Mouse (Mus musculus): ENCODE measurements around the gene Cbx8. TPM values are rescaled to one million over a fixed set of nuclear protein-coding genes. Genes with fewer than 3 reads are reported as not detected.

Gene Cbx8
- polyA plus RNA-seq, 1 experiment from 2014 or later: 5.1 TPM

- no peak for TF ChIP-seq EP300 (optimal IDR thresholded peaks at IDR 0.05)
- no peak for TF ChIP-seq CTCF (IDR thresholded peaks at IDR 0.05; ENCODE audit: low read depth)
- ATAC-seq (ENCODE audit: low FRiP score, low TSS enrichment) (no peak), DNase-seq (ENCODE audit: low spot score) (no peak)
- Histone ChIP-seq H3K9me3 (ENCODE audit: control insufficient read depth, low read length) (no peaks in the 10 kb centered on the region), H3K4me1 (replicated peaks; ENCODE audit: control insufficient read depth, insufficient read depth) (peaks cover 14% of the 10 kb centered on the region), H3K27me3 (ENCODE audit: control insufficient read depth, insufficient read depth, low read length) (peaks cover 13% of the 10 kb centered on the region; the same call in 1 of the 2 replicates), H3K36me3 (ENCODE audit: control insufficient read depth, insufficient read depth, low read length) (no peaks in the 10 kb centered on the region), H3K4me2 (replicated peaks; ENCODE audit: low read depth) (peak overlapping the region; percentile 92), H3K27ac (replicated peaks) (peak overlapping the region; percentile 86), H3K4me3 (ENCODE audit: low read depth, low read length) (peak overlapping the region; percentile 62), H3K9ac (ENCODE audit: low read length) (peak overlapping the region; percentile 89)
- 11% methylated on average over 9 of the region's 9 CpGs for WGBS
Measured at GRCm38 (mm10) chr11:119057291-119057690, 16.5 kb upstream of the Cbx8 start.

GRCm38 (mm10) chr11:119056301-119057211, 15.8 kb upstream of the Cbx8 start:
- WGBS: under 1% methylated on average over 46 of the region's 65 CpGs
- DNase-seq (ENCODE audit: low spot score) (peak; percentile 76), ATAC-seq (ENCODE audit: low FRiP score, low TSS enrichment) (peak; percentile 1; the same call in 1 of the 2 replicates)
- Histone ChIP-seq H3K4me3 (ENCODE audit: low read depth, low read length) (peak overlapping the region; percentile 62), H3K27ac (replicated peaks) (peak overlapping the region; percentile 86), H3K36me3 (ENCODE audit: control insufficient read depth, insufficient read depth, low read length) (no peaks in the 10 kb centered on the region), H3K4me1 (replicated peaks; ENCODE audit: control insufficient read depth, insufficient read depth) (peaks cover 14% of the 10 kb centered on the region), H3K9me3 (ENCODE audit: control insufficient read depth, low read length) (no peaks in the 10 kb centered on the region), H3K9ac (ENCODE audit: low read length) (peak overlapping the region; percentile 89), H3K4me2 (replicated peaks; ENCODE audit: low read depth) (peak overlapping the region; percentile 92), H3K27me3 (ENCODE audit: control insufficient read depth, insufficient read depth, low read length) (peaks cover 16% of the 10 kb centered on the region; the same call in 1 of the 2 replicates)
- TF ChIP-seq EP300 (optimal IDR thresholded peaks at IDR 0.05): no peak
- TF ChIP-seq CTCF (IDR thresholded peaks at IDR 0.05; ENCODE audit: low read depth): peak; percentile 5; the same call in 1 of the 2 replicates

- 3% methylated on average over 32 of the region's 32 CpGs for WGBS
- Histone ChIP-seq H3K36me3 (ENCODE audit: control insufficient read depth, insufficient read depth, low read length) (no peaks in the 10 kb centered on the region), H3K4me1 (replicated peaks; ENCODE audit: control insufficient read depth, insufficient read depth) (peaks cover 14% of the 10 kb centered on the region), H3K27ac (replicated peaks) (no peak overlapping the region), H3K9ac (ENCODE audit: low read length) (peak overlapping the region; percentile 48; the same call in 1 of the 2 replicates), H3K9me3 (ENCODE audit: control insufficient read depth, low read length) (no peaks in the 10 kb centered on the region), H3K4me3 (ENCODE audit: low read depth, low read length) (peak overlapping the region; percentile 62), H3K27me3 (ENCODE audit: control insufficient read depth, insufficient read depth, low read length) (peaks cover 24% of the 10 kb centered on the region; the same call in 1 of the 2 replicates), H3K4me2 (replicated peaks; ENCODE audit: low read depth) (peak overlapping the region; percentile 92)
- DNase-seq (ENCODE audit: low spot score) (no peak), ATAC-seq (ENCODE audit: low FRiP score, low TSS enrichment) (no peak)
- TF ChIP-seq EP300 (optimal IDR thresholded peaks at IDR 0.05) (no peak), CTCF (IDR thresholded peaks at IDR 0.05; ENCODE audit: low read depth) (no peak)
Measured at GRCm38 (mm10) chr11:119055571-119056131, 14.9 kb upstream of the Cbx8 start.

DNA sequence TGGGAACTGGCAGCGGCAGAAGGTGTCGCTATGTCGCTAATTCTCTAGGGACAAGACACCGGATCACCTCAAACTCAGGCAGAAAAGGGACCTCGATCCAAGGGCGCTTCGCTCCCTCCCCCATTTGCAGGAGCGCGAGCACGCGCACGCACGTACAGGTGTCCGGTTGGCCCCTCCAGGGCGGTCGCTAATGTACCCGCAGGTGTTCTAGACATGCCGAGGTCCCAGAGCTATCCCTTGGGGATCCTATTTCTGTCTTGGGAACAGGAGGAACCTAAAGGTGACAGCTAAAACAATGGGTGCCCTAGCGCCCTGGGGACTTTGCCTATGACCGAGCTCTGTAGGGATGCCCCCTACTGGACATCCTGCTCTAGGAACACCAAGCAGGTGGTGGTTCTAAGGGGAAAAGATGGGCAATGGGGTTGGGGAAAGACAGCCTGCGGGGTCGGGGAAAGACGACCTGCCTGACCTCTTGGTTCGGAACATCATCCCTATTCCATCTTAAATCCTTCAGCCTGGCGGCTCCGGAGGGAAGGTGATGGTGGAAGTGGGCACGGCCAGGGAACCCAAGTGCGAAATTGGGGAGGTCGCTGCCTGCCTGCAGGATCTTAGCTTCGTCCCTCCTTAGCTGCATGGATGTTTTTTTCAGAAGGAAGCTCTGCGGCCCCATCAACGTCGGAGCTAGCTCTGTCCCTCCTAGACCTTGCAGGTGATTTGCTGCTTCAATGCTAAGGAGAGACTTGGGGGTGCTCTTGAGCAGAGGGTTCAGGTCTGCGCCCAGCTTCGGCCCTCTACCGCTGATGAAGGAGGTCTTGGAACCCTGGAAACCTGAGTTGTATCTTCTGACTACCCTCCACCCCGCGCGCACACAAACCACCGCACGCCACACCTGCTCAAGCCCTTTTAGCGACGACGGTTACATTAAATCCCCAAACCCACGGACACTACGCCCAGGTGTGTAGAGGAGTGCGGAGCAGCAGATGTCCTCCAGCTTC, 13.9 kb upstream of the Cbx8 start:
- Histone ChIP-seq H3K36me3 (ENCODE audit: control insufficient read depth, insufficient read depth, low read length) (no peaks in the 10 kb centered on the region), H3K27ac (replicated peaks) (no peak overlapping the region), H3K27me3 (ENCODE audit: control insufficient read depth, insufficient read depth, low read length) (peaks cover 26% of the 10 kb centered on the region; the same call in 1 of the 2 replicates), H3K4me3 (ENCODE audit: low read depth, low read length) (peak overlapping the region; percentile 31), H3K4me1 (replicated peaks; ENCODE audit: control insufficient read depth, insufficient read depth) (peaks cover 14% of the 10 kb centered on the region), H3K4me2 (replicated peaks; ENCODE audit: low read depth) (peak overlapping the region; percentile 92), H3K9ac (ENCODE audit: low read length) (no peak overlapping the region), H3K9me3 (ENCODE audit: control insufficient read depth, low read length) (no peaks in the 10 kb centered on the region)
- ATAC-seq (ENCODE audit: low FRiP score, low TSS enrichment) (no peak), DNase-seq (ENCODE audit: low spot score) (peak; percentile 64)
- 5% methylated on average over 47 of the region's 47 CpGs for WGBS
- peak; percentile 72 for TF ChIP-seq CTCF (IDR thresholded peaks at IDR 0.05; ENCODE audit: low read depth)
- TF ChIP-seq EP300 (optimal IDR thresholded peaks at IDR 0.05): no peak

DNA sequence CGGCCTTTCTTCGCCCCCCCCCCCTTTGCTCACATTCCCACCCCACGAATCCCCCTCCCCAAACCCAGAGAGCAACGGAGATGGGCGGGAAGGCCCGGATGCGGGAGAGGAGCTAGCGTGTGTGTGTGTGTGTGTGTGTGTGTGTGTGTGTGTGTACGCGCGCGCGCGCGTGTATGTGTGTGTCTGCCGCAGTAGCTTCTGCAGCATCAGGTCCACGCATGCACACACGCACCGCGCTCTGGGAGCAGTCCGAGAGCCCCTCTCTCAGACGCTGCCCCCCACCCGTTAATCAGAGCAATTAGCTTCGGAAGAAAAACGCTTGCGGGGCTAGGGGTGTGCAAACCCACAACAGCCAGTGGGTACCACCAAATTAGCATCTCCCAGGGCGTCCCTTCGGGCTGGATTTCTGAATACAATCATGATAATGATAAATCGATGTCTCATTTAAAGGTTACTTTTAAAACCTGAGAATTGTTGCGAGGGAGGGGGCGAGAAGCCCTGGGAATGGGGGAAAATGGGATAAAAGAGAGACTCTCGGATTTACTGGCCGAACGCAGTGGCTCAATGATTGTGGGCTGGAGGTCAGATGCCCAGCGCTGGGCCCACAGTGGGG, 13.1 kb upstream of the Cbx8 start:
- Histone ChIP-seq H3K36me3 (ENCODE audit: control insufficient read depth, insufficient read depth, low read length) (no peaks in the 10 kb centered on the region), H3K4me2 (replicated peaks; ENCODE audit: low read depth) (peak overlapping the region; percentile 60), H3K9me3 (ENCODE audit: control insufficient read depth, low read length) (no peaks in the 10 kb centered on the region), H3K9ac (ENCODE audit: low read length) (no peak overlapping the region), H3K4me3 (ENCODE audit: low read depth, low read length) (peak overlapping the region; percentile 31), H3K4me1 (replicated peaks; ENCODE audit: control insufficient read depth, insufficient read depth) (peaks cover 14% of the 10 kb centered on the region), H3K27me3 (ENCODE audit: control insufficient read depth, insufficient read depth, low read length) (peaks cover 34% of the 10 kb centered on the region; the same call in 1 of the 2 replicates), H3K27ac (replicated peaks) (no peak overlapping the region)
- DNase-seq (ENCODE audit: low spot score) (no peak), ATAC-seq (ENCODE audit: low FRiP score, low TSS enrichment) (no peak)
- under 1% methylated on average over 30 of the region's 35 CpGs for WGBS
- TF ChIP-seq EP300 (optimal IDR thresholded peaks at IDR 0.05) (no peak), CTCF (IDR thresholded peaks at IDR 0.05; ENCODE audit: low read depth) (no peak)

All from stomach, postnatal 0 days (tissue).